Mouse (Mus musculus) liver, embryonic 11.5 days (tissue): ENCODE measurements around the gene Rpia. TPM values are rescaled to one million over a fixed set of nuclear protein-coding genes. Genes with fewer than 3 reads are reported as not detected.
A peak's percentile ranks its signal among the peaks of the same experiment; 100 is the strongest.

Experiments
- ATAC-seq: fragments of 200-750 bp; cut with Nextera tagmentation; replicated peaks from 2 replicates; pipeline ENCODE4 v1.8.0; 2017; ENCODE audit warnings: moderate number of reproducible peaks, mild to moderate bottlenecking, moderate TSS enrichment, moderate library complexity; ENCODE audit not compliant: low FRiP score
- DNase-seq: peaks from one replicate; pipeline ENCODE4 v3.0.0-alpha.2; 2017; ENCODE audit warnings: low spot score
- H3K27ac ChIP-seq: fragments of 300-500 bp; sonication (generic); 2 replicates; pipeline ENCODE4 v1.5.1; 2014; ENCODE audit warnings: mild to moderate bottlenecking, low read depth, low read length, control low read depth
- H3K27me3 ChIP-seq: fragments of 300-500 bp; sonication (generic); replicated peaks from 2 replicates; pipeline ENCODE4 v1.6.1; 2014; ENCODE audit warnings: low read length, mixed read lengths; ENCODE audit not compliant: control insufficient read depth, insufficient read depth
- H3K36me3 ChIP-seq: fragments of 300-500 bp; sonication (generic); 2 replicates; pipeline ENCODE4 v1.6.1; 2014; ENCODE audit warnings: mild to moderate bottlenecking, low read length, moderate library complexity, mixed read lengths; ENCODE audit not compliant: control insufficient read depth, insufficient read depth
- H3K4me1 ChIP-seq: fragments of 300-500 bp; sonication (generic); replicated peaks from 2 replicates; pipeline ENCODE4 v1.6.1; 2014; ENCODE audit warnings: low read length, mixed read lengths; ENCODE audit not compliant: control insufficient read depth, insufficient read depth
- H3K4me2 ChIP-seq: fragments of 300-500 bp; sonication (generic); 2 replicates; pipeline ENCODE4 v1.6.1; 2014; ENCODE audit warnings: mild to moderate bottlenecking, control low read depth, moderate library complexity
- H3K4me3 ChIP-seq: fragments of 300-500 bp; sonication (generic); 2 replicates; pipeline ENCODE4 v1.5.1; 2014; ENCODE audit warnings: low read depth, low read length, control low read depth
- H3K9ac ChIP-seq: fragments of 300-500 bp; sonication (generic); 2 replicates; pipeline ENCODE4 v1.6.1; 2014; ENCODE audit warnings: low read depth, low read length, control low read depth
- H3K9me3 ChIP-seq: fragments of 300-500 bp; sonication (generic); 2 replicates; pipeline ENCODE4 v1.6.1; 2016; ENCODE audit warnings: low read length, inconsistent platforms, mixed read lengths; ENCODE audit not compliant: control insufficient read depth
- WGBS: fragments of 180-500 bp; shearing (Covaris S2); extraction: QIAGEN DNeasy Blood & Tissue Kit; methylation state at CpG from one replicate; pipeline ENCODE4 v1.1.7; 2014; 5-methylcytosine and 5-hydroxymethylcytosine counted together
- polyA plus RNA-seq: library from polyadenylated mRNA; unstranded; fragments of >200 nt; fragmentation: Nextera tagmentation; extraction: Ambion mirVana; gene quantifications from 2 replicates; pipeline ENCODE4 v1.2.1, GENCODE M21; 2014

Rpia gene
- polyA plus RNA-seq, 1 experiment from 2014 or later: 8.6 TPM

GRCm38 (mm10) chr6:70811557-70812525, 19.8 kb upstream of the Rpia start:
- no peak for ATAC-seq
- WGBS: 16% methylated on average over 6 of the region's 6 CpGs

GRCm38 (mm10) chr6:70810524-70810923, 18.5 kb upstream of the Rpia start:
- peak; percentile 46; the same call in 1 of the 2 replicates for ATAC-seq
- no peak overlapping the region for H3K4me2 ChIP-seq
- H3K9ac ChIP-seq: no peak overlapping the region
- H3K27me3 ChIP-seq: no peaks in the 10 kb centered on the region
- H3K27ac ChIP-seq: peak overlapping the region; percentile 56
- H3K4me3 ChIP-seq: no peak overlapping the region
- H3K4me1 ChIP-seq: 0 out of 2 replicates have a peak, but pooled peaks cover 5% of the 10 kb centered on the region
- DNase-seq: no peak
- H3K9me3 ChIP-seq: no peaks in the 10 kb centered on the region
- H3K36me3 ChIP-seq: no peaks in the 10 kb centered on the region
- WGBS: 67% methylated on average over 1 of the region's 1 CpGs

More at GRCm38 (mm10) chr6:70811557-70812525, 19.8 kb upstream of the Rpia start:
- no peaks in the 10 kb centered on the region for H3K27me3 ChIP-seq
- H3K4me1 ChIP-seq: 0 out of 2 replicates have a peak, but pooled peaks cover 2% of the 10 kb centered on the region
- DNase-seq: peak; percentile 47
- H3K36me3 ChIP-seq: no peaks in the 10 kb centered on the region
- no peak overlapping the region for H3K4me2 ChIP-seq
- H3K4me3 ChIP-seq: no peak overlapping the region
- no peak overlapping the region for H3K9ac ChIP-seq
- no peaks in the 10 kb centered on the region for H3K9me3 ChIP-seq
- H3K27ac ChIP-seq: no peak overlapping the region

GRCm38 (mm10) chr6:70806514-70806912, 14.5 kb upstream of the Rpia start:
- Histone ChIP-seq H3K36me3 (no peaks in the 10 kb centered on the region), H3K27me3 (no peaks in the 10 kb centered on the region), H3K9me3 (no peaks in the 10 kb centered on the region), H3K4me1 (0 out of 2 replicates have a peak, but pooled peaks cover 3% of the 10 kb centered on the region), H3K4me3 (no peak overlapping the region), H3K4me2 (no peak overlapping the region), H3K9ac (no peak overlapping the region), H3K27ac (no peak overlapping the region)
- DNase-seq: no peak
- WGBS: 69% methylated on average over 1 of the region's 1 CpGs
- no peak for ATAC-seq

DNA sequence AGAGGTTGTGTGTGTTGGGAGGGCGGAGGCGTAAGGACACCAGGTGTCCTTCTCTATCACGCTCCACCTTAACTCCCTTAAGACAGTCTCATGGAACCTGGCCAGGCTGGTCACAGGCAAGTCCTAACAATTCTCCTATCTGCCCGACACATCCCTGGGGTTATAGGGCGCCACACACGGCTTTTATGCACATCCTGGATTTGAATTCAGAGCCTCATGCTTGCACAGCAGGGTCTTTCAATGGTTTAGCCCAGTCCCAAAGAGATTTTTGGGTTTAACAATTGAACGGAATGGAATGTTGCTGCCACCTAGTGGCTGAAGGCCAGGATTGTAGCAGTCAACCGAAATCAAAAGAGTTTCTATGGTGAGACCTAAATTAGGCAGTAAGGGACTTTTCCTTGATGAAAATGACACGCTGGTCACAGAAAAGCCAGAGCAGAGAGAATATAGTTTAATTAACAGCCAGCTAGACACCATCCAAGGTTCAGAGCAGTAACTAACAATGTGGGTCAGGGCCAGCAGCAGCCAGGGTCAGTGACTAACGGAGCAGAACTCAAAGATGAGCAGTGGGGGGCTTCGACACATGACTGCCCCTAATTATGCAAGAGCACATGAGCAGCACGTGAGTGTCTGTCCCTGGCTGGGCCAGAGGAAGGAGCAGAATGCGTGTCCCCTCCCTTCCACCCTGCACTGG, 13.9 kb upstream of the Rpia start:
- Histone ChIP-seq H3K4me1 (0 out of 2 replicates have a peak, but pooled peaks cover 3% of the 10 kb centered on the region), H3K9me3 (no peaks in the 10 kb centered on the region), H3K36me3 (no peaks in the 10 kb centered on the region), H3K4me3 (0 out of 2 replicates have a peak overlapping the region, but pooled peaks have one; percentile 5), H3K4me2 (peak overlapping the region; percentile 66), H3K27ac (no peak overlapping the region), H3K9ac (no peak overlapping the region), H3K27me3 (no peaks in the 10 kb centered on the region)
- 20% methylated on average over 13 of the region's 13 CpGs for WGBS
- DNase-seq (peak; percentile 63), ATAC-seq (peak; percentile 55)

GRCm38 (mm10) chr6:70805267-70805666, 13.2 kb upstream of the Rpia start:
- Histone ChIP-seq H3K27ac (no peak overlapping the region), H3K4me2 (peak overlapping the region; percentile 66)
- WGBS: 12% methylated on average over 7 of the region's 7 CpGs

DNA sequence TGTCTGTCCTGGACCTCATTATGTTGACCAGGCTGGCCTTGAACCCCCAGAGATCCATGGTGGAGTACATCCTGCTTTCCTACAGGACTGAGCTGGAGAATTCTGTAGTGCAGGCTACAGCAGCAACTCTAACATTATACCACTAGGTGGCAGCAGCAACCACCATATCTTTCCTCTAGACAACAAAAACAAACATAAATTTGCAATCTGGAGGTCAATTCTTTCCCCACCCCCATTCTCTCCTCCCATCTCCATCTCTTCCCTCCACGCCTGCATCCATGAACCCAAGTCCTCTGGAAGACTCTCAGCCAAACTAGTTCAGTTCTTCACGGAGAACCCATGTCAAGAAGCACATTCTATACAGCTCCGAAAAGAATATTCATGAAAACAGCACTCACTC, 12.6 kb upstream of the Rpia start:
- 24% methylated on average over 3 of the region's 3 CpGs for WGBS
- Histone ChIP-seq H3K27me3 (no peaks in the 10 kb centered on the region), H3K4me3 (peak overlapping the region; percentile 20; the same call in 1 of the 2 replicates), H3K4me2 (peak overlapping the region; percentile 66), H3K9me3 (no peaks in the 10 kb centered on the region), H3K27ac (no peak overlapping the region), H3K9ac (no peak overlapping the region), H3K36me3 (no peaks in the 10 kb centered on the region), H3K4me1 (0 out of 2 replicates have a peak, but pooled peaks cover 3% of the 10 kb centered on the region)
- ATAC-seq: peak; percentile 19; the same call in 1 of the 2 replicates
- peak; percentile 56 for DNase-seq

More at GRCm38 (mm10) chr6:70805267-70805666, 13.2 kb upstream of the Rpia start:
- H3K27me3 ChIP-seq: no peaks in the 10 kb centered on the region
- peak overlapping the region; percentile 40; the same call in 1 of the 2 replicates for H3K9ac ChIP-seq
- ATAC-seq: peak; percentile 63
- no peaks in the 10 kb centered on the region for H3K36me3 ChIP-seq
- H3K4me1 ChIP-seq: 0 out of 2 replicates have a peak, but pooled peaks cover 3% of the 10 kb centered on the region
- no peaks in the 10 kb centered on the region for H3K9me3 ChIP-seq
- H3K4me3 ChIP-seq: peak overlapping the region; percentile 26; the same call in 1 of the 2 replicates
- no peak for DNase-seq

GRCm38 (mm10) chr6:70797581-70798251, 5.7 kb upstream of the Rpia start:
- Histone ChIP-seq H3K9me3 (no peaks in the 10 kb centered on the region), H3K36me3 (no peaks in the 10 kb centered on the region), H3K27me3 (no peaks in the 10 kb centered on the region), H3K4me3 (no peak overlapping the region), H3K4me2 (no peak overlapping the region; the same call in 1 of the 2 replicates), H3K9ac (no peak overlapping the region), H3K27ac (no peak overlapping the region), H3K4me1 (peaks cover 13% of the 10 kb centered on the region)
- peak; percentile 76 for ATAC-seq
- 17% methylated on average over 9 of the region's 9 CpGs for WGBS
- peak; percentile 53 for DNase-seq

- no peak overlapping the region for H3K4me2 ChIP-seq
- WGBS: 59% methylated on average over 6 of the region's 6 CpGs
- H3K9ac ChIP-seq: no peak overlapping the region
- ATAC-seq (no peak), DNase-seq (no peak)
- no peak overlapping the region for H3K27ac ChIP-seq
- no peak overlapping the region for H3K4me3 ChIP-seq
- peaks cover 13% of the 10 kb centered on the region for H3K4me1 ChIP-seq
- H3K9me3 ChIP-seq: no peaks in the 10 kb centered on the region
- no peaks in the 10 kb centered on the region for H3K36me3 ChIP-seq
- no peaks in the 10 kb centered on the region for H3K27me3 ChIP-seq
These were observed 4.9 kb upstream of the Rpia start for GRCm38 (mm10) chr6:70796940-70797339.
